Mouse (Mus musculus): ENCODE measurements around the gene Gpr1. TPM values are rescaled to one million over a fixed set of nuclear protein-coding genes. Genes with fewer than 3 reads are reported as not detected.

Gpr1 gene
- polyA plus RNA-seq, 1 experiment from 2014 or later = 0.70 TPM

GRCm38 (mm10) chr1:63213478-63214270 lies 669 bp downstream of the Gpr1 start:
- 13% methylated on average over 22 of the region's 22 CpGs for WGBS
- Histone ChIP-seq H3K27me3 (no peaks in the 10 kb centered on the region), H3K4me3 (replicated peaks) (peak overlapping the region; percentile 24), H3K36me3 (no peaks in the 10 kb centered on the region), H3K27ac (peak overlapping the region; percentile 79), H3K9me3 (no peaks in the 10 kb centered on the region), H3K4me1 (replicated peaks) (peaks cover 19% of the 10 kb centered on the region), H3K9ac (replicated peaks) (peak overlapping the region; percentile 44; the same call in 1 of the 2 replicates), H3K4me2 (replicated peaks) (peak overlapping the region; percentile 50)
- peak; percentile 76 for ATAC-seq

GRCm38 (mm10) chr1:63209861-63210529 lies 4.3 kb downstream of the Gpr1 start:
- Histone ChIP-seq H3K27me3 (no peaks in the 10 kb centered on the region), H3K4me1 (replicated peaks) (peaks cover 24% of the 10 kb centered on the region), H3K27ac (no peak overlapping the region), H3K9me3 (no peaks in the 10 kb centered on the region), H3K4me3 (replicated peaks) (no peak overlapping the region), H3K4me2 (replicated peaks) (no peak overlapping the region), H3K9ac (replicated peaks) (no peak overlapping the region), H3K36me3 (no peaks in the 10 kb centered on the region)
- WGBS = 15% methylated on average over 6 of the region's 6 CpGs
- ATAC-seq = no peak

GRCm38 (mm10) chr1:63207607-63208006 lies 6.7 kb downstream of the Gpr1 start:
- H3K9ac ChIP-seq (replicated peaks) = no peak overlapping the region
- peaks cover 26% of the 10 kb centered on the region for H3K4me1 ChIP-seq (replicated peaks)
- no peak overlapping the region for H3K27ac ChIP-seq
- ATAC-seq = no peak
- H3K4me3 ChIP-seq (replicated peaks) = no peak overlapping the region
- no peak overlapping the region for H3K4me2 ChIP-seq (replicated peaks)
- H3K27me3 ChIP-seq = no peaks in the 10 kb centered on the region
- 88% methylated on average over 3 of the region's 3 CpGs for WGBS
- no peaks in the 10 kb centered on the region for H3K36me3 ChIP-seq
- no peaks in the 10 kb centered on the region for H3K9me3 ChIP-seq

GRCm38 (mm10) chr1:63204660-63205394 lies 9.5 kb downstream of the Gpr1 start:
- peaks cover 26% of the 10 kb centered on the region for H3K4me1 ChIP-seq (replicated peaks)
- H3K9me3 ChIP-seq = 0 out of 2 replicates have a peak, but pooled peaks cover 7% of the 10 kb centered on the region
- no peak overlapping the region for H3K4me2 ChIP-seq (replicated peaks)
- H3K9ac ChIP-seq (replicated peaks) = peak overlapping the region; percentile 19; the same call in 1 of the 2 replicates
- no peak overlapping the region for H3K4me3 ChIP-seq (replicated peaks)
- 11% methylated on average over 7 of the region's 7 CpGs for WGBS
- H3K27me3 ChIP-seq = no peaks in the 10 kb centered on the region
- peak; percentile 41 for ATAC-seq
- 0 out of 2 replicates have a peak, but pooled peaks cover 5% of the 10 kb centered on the region for H3K36me3 ChIP-seq
- peak overlapping the region; percentile 89 for H3K27ac ChIP-seq

- ATAC-seq = peak; percentile 88
- H3K9me3 ChIP-seq = 0 out of 2 replicates have a peak, but pooled peaks cover 8% of the 10 kb centered on the region
- H3K4me2 ChIP-seq (replicated peaks) = 0 out of 2 replicates have a peak overlapping the region, but pooled peaks have one; percentile 11
- 3% methylated on average over 7 of the region's 7 CpGs for WGBS
- H3K9ac ChIP-seq (replicated peaks) = no peak overlapping the region; the same call in 1 of the 2 replicates
- H3K27ac ChIP-seq = peak overlapping the region; percentile 89
- H3K36me3 ChIP-seq = 0 out of 2 replicates have a peak, but pooled peaks cover 5% of the 10 kb centered on the region
- H3K27me3 ChIP-seq = no peaks in the 10 kb centered on the region
- H3K4me1 ChIP-seq (replicated peaks) = peaks cover 26% of the 10 kb centered on the region
- no peak overlapping the region for H3K4me3 ChIP-seq (replicated peaks)
Observed at GRCm38 (mm10) chr1:63203950-63204659, 10.2 kb downstream of the Gpr1 start.

GRCm38 (mm10) chr1:63203471-63203870 lies 10.9 kb downstream of the Gpr1 start:
- Histone ChIP-seq H3K9me3 (0 out of 2 replicates have a peak, but pooled peaks cover 8% of the 10 kb centered on the region), H3K27me3 (no peaks in the 10 kb centered on the region), H3K4me3 (replicated peaks) (no peak overlapping the region), H3K27ac (peak overlapping the region; percentile 89), H3K36me3 (0 out of 2 replicates have a peak, but pooled peaks cover 5% of the 10 kb centered on the region), H3K9ac (replicated peaks) (no peak overlapping the region), H3K4me2 (replicated peaks) (no peak overlapping the region), H3K4me1 (replicated peaks) (peaks cover 26% of the 10 kb centered on the region)
- ATAC-seq = peak; percentile 65
- WGBS = 57% methylated on average over 1 of the region's 1 CpGs

- Histone ChIP-seq H3K4me1 (replicated peaks) (peaks cover 26% of the 10 kb centered on the region), H3K4me3 (replicated peaks) (no peak overlapping the region), H3K36me3 (0 out of 2 replicates have a peak, but pooled peaks cover 5% of the 10 kb centered on the region), H3K4me2 (replicated peaks) (no peak overlapping the region), H3K9ac (replicated peaks) (no peak overlapping the region), H3K27me3 (no peaks in the 10 kb centered on the region), H3K9me3 (0 out of 2 replicates have a peak, but pooled peaks cover 8% of the 10 kb centered on the region), H3K27ac (no peak overlapping the region)
- no peak for ATAC-seq
- WGBS = 79% methylated on average over 1 of the region's 1 CpGs
Observed at GRCm38 (mm10) chr1:63201672-63202071, 12.7 kb downstream of the Gpr1 start.

- WGBS = 96% methylated on average over 18 of the region's 18 CpGs
- H3K27me3 ChIP-seq = no peaks in the 10 kb centered on the region
- 0 out of 2 replicates have a peak, but pooled peaks cover 8% of the 10 kb centered on the region for H3K9me3 ChIP-seq
- no peak overlapping the region for H3K4me3 ChIP-seq (replicated peaks)
- peaks cover 24% of the 10 kb centered on the region for H3K4me1 ChIP-seq (replicated peaks)
- 0 out of 2 replicates have a peak, but pooled peaks cover 5% of the 10 kb centered on the region for H3K36me3 ChIP-seq
- no peak for ATAC-seq
- no peak overlapping the region for H3K27ac ChIP-seq
- H3K4me2 ChIP-seq (replicated peaks) = no peak overlapping the region
- no peak overlapping the region for H3K9ac ChIP-seq (replicated peaks)
Observed at GRCm38 (mm10) chr1:63200322-63200721, 14.0 kb downstream of the Gpr1 start.

- no peak overlapping the region for H3K9ac ChIP-seq (replicated peaks)
- H3K4me3 ChIP-seq (replicated peaks) = no peak overlapping the region
- H3K4me2 ChIP-seq (replicated peaks) = no peak overlapping the region
- H3K4me1 ChIP-seq (replicated peaks) = peaks cover 15% of the 10 kb centered on the region
- H3K9me3 ChIP-seq = 0 out of 2 replicates have a peak, but pooled peaks cover 8% of the 10 kb centered on the region
- no peaks in the 10 kb centered on the region for H3K27me3 ChIP-seq
- ATAC-seq = no peak
- 94% methylated on average over 6 of the region's 6 CpGs for WGBS
- no peak overlapping the region for H3K27ac ChIP-seq
- H3K36me3 ChIP-seq = 0 out of 2 replicates have a peak, but pooled peaks cover 5% of the 10 kb centered on the region
Observed at GRCm38 (mm10) chr1:63199387-63199786, 15.0 kb downstream of the Gpr1 start.

- H3K36me3 ChIP-seq = 0 out of 2 replicates have a peak, but pooled peaks cover 5% of the 10 kb centered on the region
- no peak overlapping the region for H3K27ac ChIP-seq
- no peak overlapping the region for H3K9ac ChIP-seq (replicated peaks)
- no peaks in the 10 kb centered on the region for H3K27me3 ChIP-seq
- no peak overlapping the region for H3K4me3 ChIP-seq (replicated peaks)
- H3K9me3 ChIP-seq = 0 out of 2 replicates have a peak, but pooled peaks cover 8% of the 10 kb centered on the region
- no peaks in the 10 kb centered on the region for H3K4me1 ChIP-seq (replicated peaks)
- 78% methylated on average over 5 of the region's 5 CpGs for WGBS
- ATAC-seq = no peak
- no peak overlapping the region for H3K4me2 ChIP-seq (replicated peaks)
Observed at GRCm38 (mm10) chr1:63195848-63196512, 18.4 kb downstream of the Gpr1 start.

All from midbrain, embryonic 13.5 days (tissue).